Mouse (Mus musculus) kidney, adult 10 weeks (tissue): Measurements from ENCODE around the gene Nle1. TPM values are rescaled to one million over a fixed set of nuclear protein-coding genes. Genes with fewer than 3 reads are reported as not detected.

ENCODE experiments used
- polyA plus RNA-seq: library from polyadenylated mRNA; stranded (reverse); fragments of 350-450 nt; fragmentation: Illumina TruSeq; extraction: RNeasy Lipid Tissue Mini Kit (QIAGEN cat#74804); gene quantifications from one replicate; pipeline ENCODE4 v1.2.3, GENCODE M21; 2014; ENCODE audit warnings: low read depth, low replicate concordance

Nle1 gene
- polyA plus RNA-seq = 1.5 TPM

GRCm38 (mm10) chr11:82907651-82908607 is at the start of gene Nle1:
Gene Nle1, minus strand, starts transcription at chr11:82908411.

GRCm38 (mm10) chr11:82950736-82951481 is 42.7 kb upstream of the Nle1 start, which contains the start of gene Slfn5:
Gene Slfn5, plus strand, starts transcription at chr11:82951349.

GRCm38 (mm10) chr11:82910250-82910649 is 2.0 kb upstream of the Nle1 start, which contains the start of gene Unc45b:
Gene Unc45b, plus strand, starts transcription at chr11:82910550.

GRCm38 (mm10) chr11:82891936-82892335 is 16.3 kb downstream of the Nle1 start, which contains the start of gene Fndc8:
Gene Fndc8, plus strand, starts transcription at chr11:82892124.

GRCm38 (mm10) chr11:82890342-82890762 is 17.9 kb downstream of the Nle1 start, which contains the start of gene Rad51d:
Gene Rad51d, minus strand, starts transcription at chr11:82890614.

GRCm38 (mm10) chr11:82871031-82871446 is 37.2 kb downstream of the Nle1 start, which contains the start of gene Rffl:
Gene Rffl, minus strand, starts transcription at chr11:82871210.

Other genes with a start within 250 kb of the Nle1 start
- 0.73 TPM for gene Cct6b, start 144.1 kb downstream of the Nle1 start, polyA plus RNA-seq
- gene Zfp830, start 144.1 kb downstream of the Nle1 start, polyA plus RNA-seq = 24.8 TPM
- gene Lig3, start 127.3 kb downstream of the Nle1 start, polyA plus RNA-seq = 14.9 TPM
- 28.4 TPM for gene Rffl, start 37.2 kb downstream of the Nle1 start, polyA plus RNA-seq
- gene Rad51d, start 17.8 kb downstream of the Nle1 start, polyA plus RNA-seq = 6.6 TPM
- not detected for gene Fndc8, start 16.3 kb downstream of the Nle1 start, polyA plus RNA-seq
- gene Unc45b, start 2.1 kb upstream of the Nle1 start, polyA plus RNA-seq = 1.3 TPM
- gene Slfn5, start 42.9 kb upstream of the Nle1 start, polyA plus RNA-seq = 55.3 TPM
- gene Slfn9, start 83.4 kb upstream of the Nle1 start, polyA plus RNA-seq = 1.0 TPM
- 4.1 TPM for gene Slfn8, start 112.4 kb upstream of the Nle1 start, polyA plus RNA-seq
- 9.9 TPM for gene Slfn2, start 156.7 kb upstream of the Nle1 start, polyA plus RNA-seq
- gene Slfn1, start 208.4 kb upstream of the Nle1 start, polyA plus RNA-seq = not detected